Mouse (Mus musculus): ENCODE results near the gene Gm28230. TPM values are rescaled to one million over a fixed set of nuclear protein-coding genes. Genes with fewer than 3 reads are reported as not detected.

The Gm28230 gene
- polyA plus RNA-seq, 1 experiment from 2014 or later, result 2.4 TPM

- Histone ChIP-seq H3K4me2 (peak overlapping the region; percentile 69), H3K4me1 (replicated peaks) (peaks cover 57% of the 10 kb centered on the region), H3K9me3 (no peaks in the 10 kb centered on the region), H3K9ac (peak overlapping the region; percentile 100), H3K4me3 (peak overlapping the region; percentile 20), H3K27me3 (peaks cover 29% of the 10 kb centered on the region), H3K36me3 (no peaks in the 10 kb centered on the region), H3K27ac (replicated peaks) (peak overlapping the region; percentile 71)
- no peak for ATAC-seq (ENCODE audit: low read depth)
- WGBS, result 12% methylated on average over 17 of the region's 17 CpGs
Measured at GRCm38 (mm10) chr2:74701949-74702819, 24.3 kb upstream of the Gm28230 start.

- ATAC-seq (ENCODE audit: low read depth), result no peak
- peaks cover 23% of the 10 kb centered on the region for H3K27me3 ChIP-seq
Measured at GRCm38 (mm10) chr2:74702820-74703219, 23.7 kb upstream of the Gm28230 start.

GRCm38 (mm10) chr2:74703317-74703716 lies 23.2 kb upstream of the Gm28230 start:
- Histone ChIP-seq H3K27me3 (peaks cover 23% of the 10 kb centered on the region), H3K4me1 (replicated peaks) (peaks cover 58% of the 10 kb centered on the region), H3K4me3 (peak overlapping the region; percentile 81), H3K9me3 (no peaks in the 10 kb centered on the region), H3K36me3 (no peaks in the 10 kb centered on the region), H3K27ac (replicated peaks) (peak overlapping the region; percentile 100), H3K4me2 (peak overlapping the region; percentile 69), H3K9ac (peak overlapping the region; percentile 100)
- ATAC-seq (ENCODE audit: low read depth), result no peak
- WGBS, result 15% methylated on average over 10 of the region's 10 CpGs

More at GRCm38 (mm10) chr2:74702820-74703219, 23.7 kb upstream of the Gm28230 start:
- Histone ChIP-seq H3K9ac (peak overlapping the region; percentile 100), H3K27ac (replicated peaks) (peak overlapping the region; percentile 100; the same call in 1 of the 2 replicates), H3K4me2 (peak overlapping the region; percentile 69), H3K4me1 (replicated peaks) (peaks cover 59% of the 10 kb centered on the region), H3K36me3 (no peaks in the 10 kb centered on the region), H3K9me3 (no peaks in the 10 kb centered on the region), H3K4me3 (peak overlapping the region; percentile 10; the same call in 1 of the 2 replicates)
- WGBS, result 27% methylated on average over 6 of the region's 6 CpGs

- H3K27me3 ChIP-seq, result peaks cover 23% of the 10 kb centered on the region
Measured at GRCm38 (mm10) chr2:74703720-74704392, 22.7 kb upstream of the Gm28230 start.

GRCm38 (mm10) chr2:74704393-74704998 lies 22.0 kb upstream of the Gm28230 start, which contains the start of gene Hoxd8:
Gene Hoxd8, plus strand, starts transcription at chr2:74704615.
- Histone ChIP-seq H3K27ac (replicated peaks) (peak within 1 kb of the TSS; percentile 100), H3K4me1 (replicated peaks) (peaks cover 65% of the 10 kb centered on the region), H3K4me3 (peak within 1 kb of the TSS; percentile 81), H3K9ac (peak within 1 kb of the TSS; percentile 100), H3K9me3 (no peaks in the 10 kb centered on the region), H3K36me3 (no peaks in the 10 kb centered on the region), H3K27me3 (peaks cover 22% of the 10 kb centered on the region), H3K4me2 (peak within 1 kb of the TSS; percentile 69)
- under 1% methylated on average over 18 of the region's 52 CpGs for WGBS
- peak; percentile 42 for ATAC-seq (ENCODE audit: low read depth)

More at GRCm38 (mm10) chr2:74703720-74704392, 22.7 kb upstream of the Gm28230 start:
- 4% methylated on average over 26 of the region's 26 CpGs for WGBS
- Histone ChIP-seq H3K4me3 (peak overlapping the region; percentile 81), H3K9ac (peak overlapping the region; percentile 100), H3K4me2 (peak overlapping the region; percentile 69), H3K9me3 (no peaks in the 10 kb centered on the region), H3K36me3 (no peaks in the 10 kb centered on the region), H3K27ac (replicated peaks) (peak overlapping the region; percentile 100), H3K4me1 (replicated peaks) (peaks cover 59% of the 10 kb centered on the region)
- ATAC-seq (ENCODE audit: low read depth), result 0 out of 2 replicates have a peak, but pooled peaks have one; percentile 6

- ATAC-seq (ENCODE audit: low read depth), result peak; percentile 38
- peaks cover 65% of the 10 kb centered on the region for H3K4me1 ChIP-seq (replicated peaks)
- H3K4me2 ChIP-seq, result peak overlapping the region; percentile 69
- peaks cover 17% of the 10 kb centered on the region for H3K27me3 ChIP-seq
- 2% methylated on average over 21 of the region's 66 CpGs for WGBS
- H3K9ac ChIP-seq, result peak overlapping the region; percentile 100
- peak overlapping the region; percentile 100 for H3K27ac ChIP-seq (replicated peaks)
- H3K4me3 ChIP-seq, result peak overlapping the region; percentile 81
- no peaks in the 10 kb centered on the region for H3K36me3 ChIP-seq
- no peaks in the 10 kb centered on the region for H3K9me3 ChIP-seq
Measured at GRCm38 (mm10) chr2:74704999-74705466, 21.5 kb upstream of the Gm28230 start.

- H3K36me3 ChIP-seq, result no peaks in the 10 kb centered on the region
- peak overlapping the region; percentile 100 for H3K27ac ChIP-seq (replicated peaks)
- H3K4me1 ChIP-seq (replicated peaks), result peaks cover 65% of the 10 kb centered on the region
- H3K27me3 ChIP-seq, result peaks cover 12% of the 10 kb centered on the region
- peak overlapping the region; percentile 100 for H3K9ac ChIP-seq
- peak overlapping the region; percentile 69 for H3K4me2 ChIP-seq
- peak; percentile 60 for ATAC-seq (ENCODE audit: low read depth)
- H3K9me3 ChIP-seq, result no peaks in the 10 kb centered on the region
- under 1% methylated on average over 60 of the region's 85 CpGs for WGBS
- peak overlapping the region; percentile 81 for H3K4me3 ChIP-seq
Measured at GRCm38 (mm10) chr2:74705467-74706089, 20.9 kb upstream of the Gm28230 start.

GRCm38 (mm10) chr2:74706393-74706960 lies 20.1 kb upstream of the Gm28230 start:
- Histone ChIP-seq H3K27ac (replicated peaks) (peak overlapping the region; percentile 100), H3K36me3 (no peaks in the 10 kb centered on the region), H3K9me3 (no peaks in the 10 kb centered on the region), H3K4me2 (peak overlapping the region; percentile 69), H3K4me3 (peak overlapping the region; percentile 81), H3K9ac (peak overlapping the region; percentile 100), H3K4me1 (replicated peaks) (peaks cover 61% of the 10 kb centered on the region), H3K27me3 (peaks cover 3% of the 10 kb centered on the region)
- ATAC-seq (ENCODE audit: low read depth), result no peak
- WGBS, result 1% methylated on average over 13 of the region's 13 CpGs

- peak overlapping the region; percentile 100 for H3K9ac ChIP-seq
- peak overlapping the region; percentile 69 for H3K4me2 ChIP-seq
- 9% methylated on average over 7 of the region's 7 CpGs for WGBS
- peak overlapping the region; percentile 83 for H3K27ac ChIP-seq (replicated peaks)
- no peaks in the 10 kb centered on the region for H3K36me3 ChIP-seq
- no peaks in the 10 kb centered on the region; the same call in 1 of the 2 replicates for H3K27me3 ChIP-seq
- ATAC-seq (ENCODE audit: low read depth), result no peak
- no peaks in the 10 kb centered on the region for H3K9me3 ChIP-seq
- peak overlapping the region; percentile 81 for H3K4me3 ChIP-seq
- peaks cover 59% of the 10 kb centered on the region for H3K4me1 ChIP-seq (replicated peaks)
Measured at GRCm38 (mm10) chr2:74707599-74707998, 18.9 kb upstream of the Gm28230 start.

- H3K4me2 ChIP-seq, result peak overlapping the region; percentile 69
- no peak for ATAC-seq (ENCODE audit: low read depth)
- peak overlapping the region; percentile 81 for H3K4me3 ChIP-seq
- peaks cover 53% of the 10 kb centered on the region for H3K4me1 ChIP-seq (replicated peaks)
- peak overlapping the region; percentile 100 for H3K27ac ChIP-seq (replicated peaks)
- H3K9me3 ChIP-seq, result no peaks in the 10 kb centered on the region
- H3K27me3 ChIP-seq, result no peaks in the 10 kb centered on the region
- WGBS, result 13% methylated on average over 4 of the region's 4 CpGs
- peak overlapping the region; percentile 100 for H3K9ac ChIP-seq
- no peaks in the 10 kb centered on the region for H3K36me3 ChIP-seq
Measured at GRCm38 (mm10) chr2:74708676-74709075, 17.9 kb upstream of the Gm28230 start.
